ENCODE assay signal across 16 mouse cellular contexts in the genomic region with DNA sequence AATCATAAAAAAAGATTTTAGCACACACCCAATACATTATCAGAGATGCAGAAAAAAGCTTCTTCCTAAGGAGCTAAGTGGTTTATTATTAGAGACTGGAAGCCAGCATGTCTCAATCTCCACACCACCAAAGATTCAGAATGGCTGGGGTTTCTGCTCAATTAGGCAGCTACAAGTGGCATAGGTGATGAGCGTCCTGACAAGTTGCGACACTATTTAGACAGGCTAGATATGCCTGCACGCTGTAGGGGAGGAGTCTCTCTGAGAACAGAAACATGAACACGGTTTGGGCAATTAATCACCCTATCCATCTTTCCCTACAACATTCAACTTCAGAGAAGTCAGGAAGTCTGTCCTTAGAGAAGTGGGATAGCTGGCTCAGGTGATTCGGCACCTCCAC.
"Had no signal": no experiment of that assay in that cellular context is flagged by ENCODE, and none has a peak within 500 bp of the region (broad histone marks: within the 10 kb centered on the region; RNA-seq: fewer than 3 reads in every experiment).

No protein-coding gene starts in this region.

- H3K27ac ChIP-seq: neural tube, embryonic 13.5 days; neural tube, embryonic 15.5 days; stomach, embryonic 15.5 days; stomach, postnatal 0 days had no signal

- H3K27me3 ChIP-seq: neural tube, embryonic 13.5 days; neural tube, embryonic 15.5 days; stomach, embryonic 15.5 days had no signal

- DNase-seq: retina, postnatal 1 day; right cerebral cortex, adult 18-20 months; right cerebral cortex, postnatal 14 days; right cerebral cortex, postnatal 25 days; right cerebral cortex, postnatal 4 days; spleen, adult 18-20 months; thymus, adult 18-20 months; thymus, adult 2 months; thymus, postnatal 14 days; thymus, postnatal 25 days; thymus, postnatal 36 days; thymus, postnatal 4 days had no signal

- H3K4me3 ChIP-seq: neural tube, embryonic 13.5 days; neural tube, embryonic 15.5 days; stomach, embryonic 15.5 days had no signal
